Mouse (Mus musculus): ENCODE data around the gene Castor1.
A peak's percentile ranks its signal among the peaks of the same experiment; 100 is the strongest.
"Not testable (repeated sequence)": the region's sequence is repeated elsewhere in the genome, so short reads cannot be mapped to it uniquely, and the experiment has no call there.

Gene Castor1

DNA sequence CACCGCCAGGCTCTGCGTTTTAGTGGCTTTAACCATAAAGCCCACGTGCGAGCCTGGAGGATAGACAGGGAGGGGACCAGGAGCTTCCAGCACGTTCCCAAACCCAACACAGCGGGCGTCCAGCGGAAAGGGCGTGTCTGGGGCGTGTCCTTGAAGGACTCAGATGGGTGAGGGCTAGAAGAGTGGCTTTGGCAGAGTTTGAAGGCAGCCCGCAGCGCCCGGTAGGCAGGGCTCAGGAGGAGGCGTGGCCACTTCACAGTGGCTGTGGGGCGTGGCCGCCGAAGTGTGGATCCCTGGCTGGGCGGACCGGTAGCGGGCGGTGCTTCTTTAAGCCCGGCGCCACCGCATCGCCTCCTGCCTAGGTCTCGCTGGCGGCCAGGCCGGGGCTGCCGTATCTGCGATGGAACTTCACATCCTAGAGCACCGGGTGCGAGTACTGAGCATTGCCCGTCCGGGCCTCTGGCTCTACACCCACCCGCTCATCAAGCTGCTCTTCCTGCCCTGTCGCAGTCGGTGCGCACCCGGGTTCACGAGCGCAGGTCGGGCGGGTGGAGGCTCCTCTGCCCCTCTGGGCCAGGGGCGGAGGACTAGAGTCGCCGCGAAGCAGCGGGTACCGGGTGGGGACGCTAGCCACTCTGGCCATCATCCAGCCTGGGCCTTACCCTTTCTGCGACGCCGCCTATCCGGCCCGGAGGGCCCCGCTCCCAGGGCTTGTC, at the start of gene Castor1:
Castor1 (plus strand) TSS at position 312 of the 716 bp plus-strand sequence.
- DNase-seq (ENCODE audit: low spot score in 2 of 2): peak; percentile 86 to 94

DNA sequence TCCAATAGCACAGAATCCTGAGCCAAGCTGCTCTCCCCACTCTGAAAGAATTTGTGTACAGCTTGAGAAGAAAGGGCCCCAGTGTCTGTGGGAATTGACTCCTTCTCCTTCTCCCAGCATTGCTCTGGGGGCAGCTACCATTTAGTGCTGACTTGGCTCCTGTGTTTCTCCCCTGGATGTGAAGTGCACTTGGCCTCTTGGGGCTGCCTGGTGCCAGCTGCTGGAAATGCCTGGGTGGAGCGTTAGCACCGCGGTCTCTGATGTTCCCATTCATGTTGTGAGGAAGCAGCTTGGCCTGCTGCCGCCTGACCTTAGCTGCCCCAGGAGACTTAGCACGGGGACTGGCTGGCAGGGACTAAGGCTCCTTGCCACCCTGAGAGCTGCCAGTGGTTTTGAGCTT, 43.4 kb upstream of the Castor1 start:
- peak in 1 of 2 experiments; percentile 75 for DNase-seq (ENCODE audit: low spot score in 2 of 2)

DNA sequence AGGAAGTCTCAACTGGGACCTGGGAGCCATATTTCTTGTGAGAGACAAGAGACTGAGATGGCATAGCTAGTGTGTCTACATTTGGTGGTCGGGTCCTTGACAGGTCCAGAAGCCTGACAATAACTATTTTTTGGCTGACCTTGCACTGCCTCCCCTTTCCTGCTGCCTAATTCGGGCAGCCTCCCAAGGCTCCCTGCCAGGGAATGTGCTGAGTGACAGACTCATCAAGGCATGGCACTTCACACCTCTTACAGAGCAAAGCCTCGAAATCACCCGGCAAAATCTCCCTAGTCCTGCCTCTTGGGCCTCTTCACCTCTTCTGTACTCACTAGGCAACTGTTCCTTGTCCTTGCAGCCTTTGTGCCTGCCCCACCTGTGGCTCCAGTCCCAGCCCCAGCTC, 40.3 kb upstream of the Castor1 start:
- DNase-seq (ENCODE audit: low spot score in 2 of 2): no peak

GRCm38 (mm10) chr11:4182061-4182460, 36.0 kb upstream of the Castor1 start:
- DNase-seq (ENCODE audit: low spot score in 2 of 2): no peak

DNA sequence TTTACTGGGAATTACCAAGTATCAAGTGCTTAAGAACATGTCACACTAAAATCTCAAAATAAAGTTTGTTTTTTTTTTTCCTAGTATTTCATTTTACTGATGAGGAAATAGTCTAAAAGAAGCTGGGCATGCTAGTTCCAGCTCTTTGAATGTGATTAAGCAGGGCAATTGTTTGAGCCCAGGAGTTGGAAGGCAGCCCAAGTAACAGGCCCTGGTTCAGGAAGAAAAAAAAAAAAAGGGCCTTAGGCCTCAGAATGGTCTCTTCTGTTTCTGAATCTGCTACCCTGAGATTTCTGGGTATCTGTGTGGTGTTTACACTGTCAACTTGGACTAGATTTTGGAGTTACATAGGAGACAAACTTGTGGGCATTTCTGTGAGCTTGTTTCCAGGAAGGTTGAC, 34.5 kb upstream of the Castor1 start:
- no peak for DNase-seq (ENCODE audit: low spot score in 2 of 2)

- no peak for DNase-seq (ENCODE audit: low spot score in 2 of 2)
Observed at GRCm38 (mm10) chr11:4184251-4184952, 33.6 kb upstream of the Castor1 start.

DNA sequence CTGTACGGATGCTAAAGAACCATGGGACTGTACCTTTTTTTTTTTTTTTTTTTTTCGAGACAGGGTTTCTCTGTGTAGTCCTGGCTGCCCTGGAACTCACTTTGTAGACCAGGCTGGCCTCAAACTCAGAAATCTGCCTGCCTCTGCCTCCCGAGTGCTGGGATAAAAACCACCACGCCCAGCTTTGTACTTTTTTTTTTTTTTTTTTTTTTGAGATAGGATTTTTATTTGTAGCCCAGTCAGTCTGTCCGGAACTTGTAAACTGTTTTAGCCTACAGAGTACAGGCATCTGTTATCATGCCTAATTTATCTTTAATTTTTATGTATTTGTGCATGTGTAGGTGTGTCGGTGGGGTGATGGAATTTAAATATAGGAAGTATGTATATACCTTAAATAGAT, 32.5 kb upstream of the Castor1 start:
- DNase-seq (ENCODE audit: low spot score in 2 of 2): not testable (repeated sequence)

GRCm38 (mm10) chr11:4186486-4187317, 31.3 kb upstream of the Castor1 start, which contains the start of gene Tbc1d10a:
TSS of gene Tbc1d10a (plus strand) at chr11:4186789.
- DNase-seq (ENCODE audit: low spot score in 2 of 2): peak; percentile 97 to 98

GRCm38 (mm10) chr11:4187318-4187700, 30.7 kb upstream of the Castor1 start:
- no peak for DNase-seq (ENCODE audit: low spot score in 2 of 2)

GRCm38 (mm10) chr11:4189182-4189581, 28.8 kb upstream of the Castor1 start:
- no peak for DNase-seq (ENCODE audit: low spot score in 2 of 2)

- DNase-seq (ENCODE audit: low spot score in 2 of 2): no peak
Observed at GRCm38 (mm10) chr11:4190677-4191076, 27.3 kb upstream of the Castor1 start.

DNA sequence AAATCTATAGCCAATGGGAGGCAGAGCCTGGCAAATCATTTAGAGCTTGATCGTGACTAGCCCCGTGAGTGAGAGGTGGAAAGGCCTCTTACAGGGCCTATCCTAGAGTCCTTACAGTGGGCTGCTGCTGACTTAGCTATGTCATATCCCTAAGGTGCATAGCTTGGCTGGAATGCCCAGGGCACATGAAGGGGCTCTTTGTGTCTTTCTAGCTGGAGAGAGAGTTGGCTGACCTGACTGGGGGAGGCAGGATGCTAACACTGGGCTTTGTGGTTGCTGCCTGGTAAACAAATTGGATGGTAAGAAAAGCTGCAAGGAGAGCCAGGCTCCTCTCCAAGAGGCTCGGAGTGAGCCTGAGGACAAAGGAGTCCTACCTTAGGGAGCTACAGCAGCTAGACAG, 25.3 kb upstream of the Castor1 start:
- DNase-seq (ENCODE audit: low spot score in 2 of 2): no peak

GRCm38 (mm10) chr11:4193420-4193819, 24.6 kb upstream of the Castor1 start:
- DNase-seq (ENCODE audit: low spot score in 2 of 2): no peak

GRCm38 (mm10) chr11:4195597-4196031, 22.4 kb upstream of the Castor1 start:
- DNase-seq (ENCODE audit: low spot score in 2 of 2): no peak

DNA sequence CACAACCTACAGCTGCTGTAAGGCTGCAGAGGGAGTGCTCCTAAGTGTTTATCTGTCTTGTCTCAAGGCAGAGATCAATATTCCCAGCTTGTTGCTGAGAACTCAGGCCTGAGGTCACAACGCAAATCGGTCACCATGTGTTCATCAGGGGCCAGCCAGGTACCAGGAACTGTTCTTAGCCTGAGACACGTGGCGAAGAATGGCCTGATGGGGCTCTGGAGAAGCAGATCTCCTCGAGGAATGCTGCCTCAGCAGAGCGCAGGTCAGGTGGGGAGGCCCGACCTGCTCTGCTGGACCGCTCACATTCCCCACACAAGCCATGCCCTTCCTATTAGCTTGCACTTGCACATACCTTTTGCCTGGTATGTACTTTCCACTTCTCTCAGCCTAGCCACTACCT, 21.4 kb upstream of the Castor1 start:
- DNase-seq (ENCODE audit: low spot score in 2 of 2): peak; percentile 66

DNA sequence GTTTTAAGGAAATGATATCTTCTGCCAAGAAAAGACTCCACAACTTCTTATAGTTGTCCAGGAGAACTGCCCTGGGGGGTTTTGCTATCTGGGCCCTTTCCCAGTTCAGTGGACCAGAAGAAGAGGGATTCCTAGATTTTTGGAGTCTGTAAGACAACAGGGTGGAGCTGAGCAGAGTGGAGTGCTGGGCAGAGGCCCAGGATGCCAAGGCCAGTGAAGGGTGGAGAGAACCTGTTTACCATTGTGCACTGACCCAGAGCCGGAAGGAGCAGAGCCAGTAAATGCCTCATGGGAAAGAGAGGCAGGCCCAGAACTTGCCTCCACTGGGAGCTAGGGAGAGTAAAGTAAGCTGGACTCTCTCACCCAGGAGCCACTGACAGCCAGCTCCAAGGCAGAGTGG, 20.3 kb upstream of the Castor1 start:
- DNase-seq (ENCODE audit: low spot score in 2 of 2): peak in 1 of 2 experiments; percentile 60

DNA sequence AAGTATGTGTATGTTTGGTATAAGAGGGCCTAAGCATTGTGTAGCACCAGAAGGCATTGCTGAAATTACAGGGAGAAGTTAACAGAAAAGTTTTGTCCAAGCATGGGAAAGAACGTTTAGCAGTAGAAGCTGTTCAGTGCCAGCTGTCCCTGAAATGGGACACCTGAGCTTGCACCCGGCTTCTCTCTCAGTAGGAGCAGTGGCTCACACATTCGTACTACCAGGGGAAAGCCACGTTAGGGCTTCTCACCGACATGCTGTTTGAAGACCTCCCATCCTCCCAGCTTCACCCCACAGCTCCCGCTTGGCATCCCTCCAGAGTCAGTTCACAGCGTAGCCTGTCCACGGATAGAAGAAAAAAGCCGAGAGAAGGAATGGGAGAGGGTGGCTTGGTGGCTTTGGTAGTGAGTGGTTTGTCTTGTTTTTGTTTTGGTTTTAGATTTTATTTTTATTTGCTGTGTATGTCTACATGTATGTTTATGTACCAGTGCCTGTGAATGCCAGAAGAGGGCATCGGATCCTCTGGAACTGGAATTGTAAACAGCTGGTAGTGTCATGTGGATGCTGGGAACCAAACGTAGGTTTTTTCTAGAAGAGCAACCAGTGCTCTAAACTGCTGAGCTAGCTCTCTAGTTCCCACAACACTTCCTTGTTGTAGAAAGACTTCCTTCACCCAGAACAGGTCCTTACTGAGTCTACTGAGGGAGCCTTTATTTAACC, 15.9 kb upstream of the Castor1 start:
- DNase-seq (ENCODE audit: low spot score in 2 of 2): no peak

DNA sequence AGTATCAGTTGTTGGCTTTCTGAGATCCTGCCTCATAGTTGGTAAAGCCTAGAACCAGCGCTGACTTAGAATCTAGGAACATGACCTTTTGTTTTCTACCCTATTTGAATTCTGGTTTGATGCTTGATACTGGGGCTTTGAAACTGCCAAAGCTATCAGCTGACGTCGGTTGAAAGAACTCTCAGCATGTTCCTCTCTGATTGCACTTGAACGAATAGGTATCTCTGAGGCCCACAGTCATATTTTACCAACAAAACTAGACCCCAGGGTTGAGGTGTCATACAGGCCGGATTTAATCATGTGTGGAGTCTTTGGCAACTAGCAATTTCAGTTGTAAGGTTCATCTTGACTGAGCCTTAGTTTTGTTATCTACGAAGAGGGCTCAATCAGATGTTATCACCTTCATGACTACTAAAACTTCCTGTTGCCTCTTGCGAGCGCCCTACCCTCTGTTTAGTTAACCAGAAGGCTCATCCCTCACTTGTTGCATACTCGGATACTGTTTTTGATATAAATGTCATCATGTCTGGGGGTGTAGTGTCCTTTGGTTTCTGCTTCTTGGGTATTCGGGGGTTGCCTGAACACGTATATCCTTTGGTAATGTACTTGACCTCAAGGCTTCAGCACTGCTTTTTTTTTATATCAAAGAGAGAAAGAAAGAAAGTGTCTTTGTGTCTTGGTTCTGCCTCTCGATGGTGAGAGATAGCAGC, 14.9 kb upstream of the Castor1 start:
- DNase-seq (ENCODE audit: low spot score in 2 of 2): no peak

GRCm38 (mm10) chr11:4203705-4204074, 14.3 kb upstream of the Castor1 start:
- DNase-seq (ENCODE audit: low spot score in 2 of 2): peak; percentile 56 to 76

- no peak for DNase-seq (ENCODE audit: low spot score in 2 of 2)
Observed at GRCm38 (mm10) chr11:4205097-4205655, 12.8 kb upstream of the Castor1 start.

- no peak for DNase-seq (ENCODE audit: low spot score in 2 of 2)
Observed at GRCm38 (mm10) chr11:4205951-4206350, 12.1 kb upstream of the Castor1 start.
